Mouse (Mus musculus) embryonic facial prominence, embryonic 15.5 days (tissue): ENCODE measurements around the gene Nfib. TPM values are rescaled to one million over a fixed set of nuclear protein-coding genes. Genes with fewer than 3 reads are reported as not detected.

Source experiments
- ATAC-seq: fragments of 200-750 bp; cut with Nextera tagmentation; 2 replicates; pipeline ENCODE4 v1.8.0; 2017; ENCODE audit warnings: low read depth, moderate TSS enrichment; ENCODE audit not compliant: insufficient number of reproducible peaks, low FRiP score, low TSS enrichment
- H3K27ac ChIP-seq: fragments of 300-500 bp; sonication (generic); replicated peaks from 2 replicates; pipeline ENCODE4 v1.5.1; 2015; ENCODE audit warnings: mild to moderate bottlenecking, inconsistent platforms
- H3K27me3 ChIP-seq: fragments of 300-500 bp; sonication (generic); 2 replicates; pipeline ENCODE4 v1.6.1; 2015; ENCODE audit warnings: inconsistent platforms
- H3K36me3 ChIP-seq: fragments of 300-500 bp; sonication (generic); 2 replicates; pipeline ENCODE4 v1.6.1; 2015; ENCODE audit warnings: mild to moderate bottlenecking, inconsistent platforms
- H3K4me1 ChIP-seq: fragments of 300-500 bp; sonication (generic); 2 replicates; pipeline ENCODE4 v1.6.1; 2015; ENCODE audit warnings: inconsistent platforms
- H3K4me2 ChIP-seq: fragments of 300-500 bp; sonication (generic); replicated peaks from 2 replicates; pipeline ENCODE4 v1.6.1; 2015; ENCODE audit warnings: mild to moderate bottlenecking, inconsistent platforms
- H3K4me3 ChIP-seq: fragments of 300-500 bp; sonication (generic); replicated peaks from 2 replicates; pipeline ENCODE4 v1.5.1; 2015; ENCODE audit warnings: mild to moderate bottlenecking, inconsistent platforms
- H3K9ac ChIP-seq: fragments of 300-500 bp; sonication (generic); 2 replicates; pipeline ENCODE4 v1.6.1; 2015; ENCODE audit warnings: inconsistent platforms
- H3K9me3 ChIP-seq: fragments of 300-500 bp; sonication (generic); replicated peaks from 2 replicates; pipeline ENCODE4 v1.6.1; 2016; ENCODE audit warnings: inconsistent platforms
- WGBS: fragments of 180-500 bp; shearing (Covaris S2); methylation state at CpG from one replicate; pipeline ENCODE4 v1.1.7; 2015; 5-methylcytosine and 5-hydroxymethylcytosine counted together
- polyA plus RNA-seq: library from polyadenylated mRNA; unstranded; fragments of >200 nt; fragmentation: Nextera tagmentation; extraction: Ambion mirVana; gene quantifications from 2 replicates; pipeline ENCODE4 v1.2.1, GENCODE M21; 2015

Nfib gene
- polyA plus RNA-seq, 1 experiment from 2014 or later = 85.7 TPM

- Histone ChIP-seq H3K4me3 (peak overlapping the region; percentile 2; the same call in 1 of the 2 replicates), H3K27me3 (no peaks in the 10 kb centered on the region), H3K4me1 (peaks cover 37% of the 10 kb centered on the region), H3K9me3 (no peaks in the 10 kb centered on the region), H3K9ac (no peak overlapping the region), H3K4me2 (peak overlapping the region; percentile 95), H3K36me3 (no peaks in the 10 kb centered on the region), H3K27ac (peak overlapping the region; percentile 66)
- 43% methylated on average over 4 of the region's 4 CpGs for WGBS
- no peak for ATAC-seq
Measured at GRCm38 (mm10) chr4:82509771-82510170, 195.8 kb downstream of the Nfib start.

GRCm38 (mm10) chr4:82509166-82509767, 196.3 kb downstream of the Nfib start:
- H3K36me3 ChIP-seq = no peaks in the 10 kb centered on the region
- H3K4me3 ChIP-seq = no peak overlapping the region; the same call in 1 of the 2 replicates
- peak overlapping the region; percentile 100 for H3K27ac ChIP-seq
- H3K9me3 ChIP-seq = no peaks in the 10 kb centered on the region
- H3K9ac ChIP-seq = no peak overlapping the region
- ATAC-seq = no peak
- 69% methylated on average over 2 of the region's 2 CpGs for WGBS
- H3K27me3 ChIP-seq = no peaks in the 10 kb centered on the region
- H3K4me2 ChIP-seq = peak overlapping the region; percentile 95
- H3K4me1 ChIP-seq = peaks cover 37% of the 10 kb centered on the region

- no peak for ATAC-seq
- H3K4me2 ChIP-seq = peak overlapping the region; percentile 95
- H3K27me3 ChIP-seq = no peaks in the 10 kb centered on the region
- H3K4me3 ChIP-seq = peak overlapping the region; percentile 86
- peaks cover 37% of the 10 kb centered on the region for H3K4me1 ChIP-seq
- 24% methylated on average over 7 of the region's 7 CpGs for WGBS
- H3K36me3 ChIP-seq = no peaks in the 10 kb centered on the region
- peak overlapping the region; percentile 100 for H3K27ac ChIP-seq
- H3K9ac ChIP-seq = no peak overlapping the region
- H3K9me3 ChIP-seq = no peaks in the 10 kb centered on the region
Measured at GRCm38 (mm10) chr4:82508281-82508687, 197.3 kb downstream of the Nfib start.

DNA sequence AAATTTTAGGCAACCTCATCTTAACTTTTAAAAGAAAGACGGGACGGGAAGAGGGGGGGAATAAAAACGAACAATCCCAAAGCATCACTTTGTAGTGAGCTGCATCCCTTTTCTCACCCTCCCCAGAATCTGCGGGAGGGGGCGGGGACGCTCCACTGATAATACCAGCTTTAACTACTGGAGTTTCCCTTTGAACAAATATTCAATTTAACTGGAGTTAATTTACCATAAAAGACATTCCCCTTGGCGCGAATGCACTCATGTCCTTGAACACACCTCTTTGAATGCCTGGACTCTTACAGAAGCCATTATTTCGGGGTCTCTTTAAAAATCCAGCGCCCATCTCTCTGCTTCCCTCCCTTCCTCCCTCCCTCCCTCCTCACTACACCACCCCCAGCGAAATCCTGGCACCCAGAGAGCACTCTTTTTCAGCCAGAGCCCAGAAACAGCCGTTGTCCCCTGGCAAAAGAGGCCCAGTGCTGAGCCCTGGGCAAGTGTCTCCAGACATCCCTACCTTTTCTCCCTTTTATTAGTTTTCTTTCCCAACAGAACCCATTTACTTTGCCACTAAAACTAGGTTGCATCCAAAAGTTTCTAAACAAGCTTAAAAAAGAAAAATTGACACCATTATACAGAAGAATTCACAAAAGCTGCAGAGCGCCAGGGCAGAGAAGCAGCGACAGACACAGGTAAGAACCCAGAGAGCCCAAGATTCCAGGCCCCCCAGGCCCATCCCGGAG, 197.8 kb downstream of the Nfib start:
- Histone ChIP-seq H3K27me3 (no peaks in the 10 kb centered on the region), H3K4me3 (peak overlapping the region; percentile 86), H3K36me3 (no peaks in the 10 kb centered on the region), H3K9ac (no peak overlapping the region), H3K4me2 (peak overlapping the region; percentile 95), H3K9me3 (no peaks in the 10 kb centered on the region), H3K27ac (peak overlapping the region; percentile 100), H3K4me1 (peaks cover 37% of the 10 kb centered on the region)
- WGBS = 14% methylated on average over 15 of the region's 15 CpGs
- ATAC-seq = no peak

DNA sequence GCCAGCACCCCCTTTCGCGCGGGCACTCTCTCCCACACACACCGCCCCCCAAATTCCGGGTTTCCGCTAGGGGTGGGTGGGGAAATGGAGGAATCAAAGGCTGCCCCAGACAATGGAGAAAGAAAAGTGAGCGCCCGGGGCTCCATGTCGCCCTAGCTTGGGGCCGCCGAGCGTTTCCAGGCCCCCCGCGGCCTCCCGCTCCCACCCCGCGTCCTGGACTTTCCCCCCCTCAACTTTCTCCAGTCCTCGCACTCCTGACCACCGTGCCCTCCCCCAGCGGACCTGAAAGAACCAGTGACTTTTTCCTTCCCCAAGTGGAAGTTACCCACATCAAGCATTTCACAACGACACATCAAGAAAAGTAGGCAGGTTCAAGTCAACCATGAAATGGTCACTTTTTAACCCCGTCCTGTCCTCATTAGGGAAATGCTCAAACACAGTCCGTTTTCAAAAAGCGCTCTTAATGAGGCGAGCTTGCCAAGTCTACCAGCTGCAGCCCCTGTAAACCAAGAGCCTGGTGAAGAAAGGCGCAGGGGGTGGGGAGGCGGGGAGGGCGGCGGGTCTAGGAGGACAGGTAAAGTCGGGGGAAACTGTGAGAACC, 198.7 kb downstream of the Nfib start:
- peak; percentile 68 for ATAC-seq
- H3K27me3 ChIP-seq = no peaks in the 10 kb centered on the region
- H3K36me3 ChIP-seq = no peaks in the 10 kb centered on the region
- no peaks in the 10 kb centered on the region for H3K9me3 ChIP-seq
- H3K27ac ChIP-seq = peak overlapping the region; percentile 100
- H3K9ac ChIP-seq = peak overlapping the region; percentile 97
- peaks cover 30% of the 10 kb centered on the region for H3K4me1 ChIP-seq
- peak overlapping the region; percentile 86 for H3K4me3 ChIP-seq
- H3K4me2 ChIP-seq = peak overlapping the region; percentile 95
- WGBS = under 1% methylated on average over 26 of the region's 30 CpGs

- Histone ChIP-seq H3K27me3 (no peaks in the 10 kb centered on the region), H3K9ac (peak overlapping the region; percentile 97), H3K36me3 (no peaks in the 10 kb centered on the region), H3K27ac (peak overlapping the region; percentile 100), H3K9me3 (no peaks in the 10 kb centered on the region), H3K4me2 (peak overlapping the region; percentile 95), H3K4me1 (peaks cover 23% of the 10 kb centered on the region), H3K4me3 (peak overlapping the region; percentile 86)
- ATAC-seq = peak; percentile 84
- WGBS = under 1% methylated on average over 44 of the region's 81 CpGs
Measured at GRCm38 (mm10) chr4:82506081-82506730, 199.3 kb downstream of the Nfib start.

- WGBS = under 1% methylated on average over 62 of the region's 72 CpGs
- peak; percentile 71 for ATAC-seq
Measured at GRCm38 (mm10) chr4:82505121-82506031, 200.2 kb downstream of the Nfib start.

DNA sequence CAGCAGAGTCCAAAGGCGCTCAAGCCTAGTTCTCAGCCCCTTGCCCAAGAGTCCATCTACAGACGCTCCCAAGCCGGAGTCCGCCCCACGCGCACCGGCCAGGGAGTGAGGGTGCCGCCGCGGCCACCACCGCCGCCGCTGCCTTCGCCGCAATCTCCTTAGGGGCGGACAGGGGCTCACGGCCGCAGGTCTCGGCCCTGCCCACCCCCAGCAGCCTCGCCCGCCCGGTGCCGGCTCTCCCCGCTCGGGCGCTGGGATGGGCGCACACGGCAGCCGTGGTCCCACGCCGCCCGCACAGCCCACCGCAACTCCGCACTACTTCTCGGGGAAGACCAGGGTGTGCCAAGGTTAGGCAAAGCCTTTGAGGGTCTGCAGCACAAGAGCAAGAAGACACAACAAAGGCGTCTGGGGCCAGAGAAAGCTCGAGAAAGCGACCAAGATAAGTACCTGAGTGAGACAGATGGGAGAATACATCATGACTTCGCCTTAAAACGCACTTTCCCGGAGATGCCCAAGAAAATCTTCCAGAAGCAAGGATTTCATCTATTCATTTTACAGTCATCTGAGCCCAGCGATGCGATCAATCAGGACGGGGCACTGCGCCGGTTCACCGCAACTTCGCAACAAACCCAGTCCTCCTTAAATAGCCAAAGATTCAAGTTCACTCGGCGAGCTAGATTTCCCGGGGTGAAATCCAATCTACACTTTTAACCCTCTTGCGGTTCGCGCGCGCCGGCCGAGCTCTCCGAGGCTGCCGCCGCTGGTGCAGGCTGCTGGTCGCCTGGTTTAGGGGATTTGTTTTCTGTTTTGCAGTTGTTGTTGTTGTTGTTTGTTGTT, 201.0 kb downstream of the Nfib start:
- H3K9me3 ChIP-seq = no peaks in the 10 kb centered on the region
- H3K36me3 ChIP-seq = no peaks in the 10 kb centered on the region
- peak overlapping the region; percentile 97 for H3K9ac ChIP-seq
- peaks cover 24% of the 10 kb centered on the region for H3K4me1 ChIP-seq
- H3K27ac ChIP-seq = peak overlapping the region; percentile 100
- H3K27me3 ChIP-seq = no peaks in the 10 kb centered on the region
- ATAC-seq = no peak
- peak overlapping the region; percentile 95 for H3K4me2 ChIP-seq
- under 1% methylated on average over 62 of the region's 62 CpGs for WGBS
- H3K4me3 ChIP-seq = peak overlapping the region; percentile 86

More at GRCm38 (mm10) chr4:82505121-82506031, 200.2 kb downstream of the Nfib start:
- Histone ChIP-seq H3K27ac (peak overlapping the region; percentile 100), H3K27me3 (no peaks in the 10 kb centered on the region), H3K4me3 (peak overlapping the region; percentile 86), H3K4me1 (peaks cover 24% of the 10 kb centered on the region), H3K4me2 (peak overlapping the region; percentile 95), H3K36me3 (no peaks in the 10 kb centered on the region), H3K9me3 (no peaks in the 10 kb centered on the region), H3K9ac (peak overlapping the region; percentile 97)

DNA sequence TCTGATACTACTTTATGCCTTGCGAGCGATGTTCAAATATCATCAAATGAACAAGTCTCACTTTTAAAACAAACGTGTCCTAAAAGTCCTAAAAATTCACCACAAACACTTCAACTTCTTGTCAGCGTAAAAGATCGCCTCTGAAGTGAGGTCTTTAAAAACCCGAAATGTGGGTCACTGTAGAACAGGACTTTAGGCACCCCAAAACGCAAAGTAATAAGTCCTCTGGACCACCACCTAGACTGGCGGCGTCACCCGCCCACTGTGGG, 201.6 kb downstream of the Nfib start:
- H3K9me3 ChIP-seq = no peaks in the 10 kb centered on the region

More for the DNA sequence above, 201.6 kb downstream of the Nfib start:
- H3K4me3 ChIP-seq = peak overlapping the region; percentile 86
- WGBS = 2% methylated on average over 10 of the region's 10 CpGs
- H3K27me3 ChIP-seq = no peaks in the 10 kb centered on the region
- ATAC-seq = no peak
- peaks cover 29% of the 10 kb centered on the region for H3K4me1 ChIP-seq
- peak overlapping the region; percentile 97 for H3K9ac ChIP-seq
- H3K27ac ChIP-seq = peak overlapping the region; percentile 100
- H3K36me3 ChIP-seq = no peaks in the 10 kb centered on the region
- H3K4me2 ChIP-seq = peak overlapping the region; percentile 95
